Mouse (Mus musculus) midbrain, postnatal 0 days (tissue): Measurements from ENCODE around the gene Tpra1. TPM values are rescaled to one million over a fixed set of nuclear protein-coding genes. Genes with fewer than 3 reads are reported as not detected.

Experiments
- ATAC-seq: fragments of 200-750 bp; cut with Nextera tagmentation; 2 replicates; pipeline ENCODE4 v1.8.0; 2017; ENCODE audit warnings: moderate number of reproducible peaks, mild to moderate bottlenecking, moderate TSS enrichment, moderate library complexity; ENCODE audit not compliant: low FRiP score
- DNase-seq: peaks from one replicate; pipeline ENCODE4 v3.0.0-alpha.2; 2015; ENCODE audit warnings: low spot score
- H3K27ac ChIP-seq: fragments of 300-500 bp; sonication (generic); 2 replicates; pipeline ENCODE4 v1.5.1; 2014; ENCODE audit warnings: low read depth, mild to moderate bottlenecking, low read length, mixed read lengths
- H3K27me3 ChIP-seq: fragments of 300-500 bp; sonication (generic); 2 replicates; pipeline ENCODE4 v1.6.1; 2014; ENCODE audit warnings: low read length, control low read depth, mixed read lengths; ENCODE audit not compliant: insufficient read depth
- H3K36me3 ChIP-seq: fragments of 300-500 bp; sonication (generic); 2 replicates; pipeline ENCODE4 v1.6.1; 2014; ENCODE audit warnings: low read length, control low read depth, mixed read lengths; ENCODE audit not compliant: insufficient read depth
- H3K4me1 ChIP-seq: fragments of 300-500 bp; sonication (generic); 2 replicates; pipeline ENCODE4 v1.6.1; 2014; ENCODE audit warnings: mild to moderate bottlenecking, control low read depth, antibody characterized with exemption, low read length, mixed read lengths; ENCODE audit not compliant: insufficient read depth
- H3K4me2 ChIP-seq: fragments of 300-500 bp; sonication (generic); 2 replicates; pipeline ENCODE4 v1.6.1; 2014; ENCODE audit warnings: low read depth, mild to moderate bottlenecking, low read length, mixed read lengths; ENCODE audit not compliant: poor library complexity, severe bottlenecking
- H3K4me3 ChIP-seq: fragments of 300-500 bp; sonication (generic); 2 replicates; pipeline ENCODE4 v1.5.1; 2014; ENCODE audit warnings: low read depth, mild to moderate bottlenecking, low read length, moderate library complexity
- H3K9ac ChIP-seq: fragments of 300-500 bp; sonication (generic); replicated peaks from 2 replicates; pipeline ENCODE4 v1.6.1; 2014; ENCODE audit warnings: mild to moderate bottlenecking, low read length, moderate library complexity, mixed read lengths; ENCODE audit not compliant: poor library complexity, severe bottlenecking
- H3K9me3 ChIP-seq: fragments of 300-500 bp; sonication (generic); 2 replicates; pipeline ENCODE4 v1.6.1; 2016; ENCODE audit warnings: low read length, control low read depth
- CTCF ChIP-seq: IDR thresholded peaks from 2 replicates; pipeline ENCODE4 v1.5.1; 2016; ENCODE audit warnings: antibody characterized with exemption, mild to moderate bottlenecking
- WGBS: fragments of 180-500 bp; shearing (Covaris S2); extraction: QIAGEN DNeasy Blood & Tissue Kit; methylation state at CpG from one replicate; pipeline ENCODE4 v1.1.7; 2014; 5-methylcytosine and 5-hydroxymethylcytosine counted together
- polyA plus RNA-seq: library from polyadenylated mRNA; unstranded; fragments of >200 nt; fragmentation: Nextera tagmentation; extraction: Ambion mirVana; gene quantifications from 2 replicates; pipeline ENCODE4 v1.2.1, GENCODE M21; 2015
- total RNA-seq: library from RNA; depleted of rRNA; stranded (reverse); fragments of >200 nt; gene quantifications from 2 replicates; pipeline ENCODE4 v1.2.3, GENCODE M21; 2014; rRNA removed

The Tpra1 gene
- total RNA-seq (65.7 and 69.7 TPM in 2 replicates), polyA plus RNA-seq (52.7 and 67.5 TPM in 2 replicates)

DNA sequence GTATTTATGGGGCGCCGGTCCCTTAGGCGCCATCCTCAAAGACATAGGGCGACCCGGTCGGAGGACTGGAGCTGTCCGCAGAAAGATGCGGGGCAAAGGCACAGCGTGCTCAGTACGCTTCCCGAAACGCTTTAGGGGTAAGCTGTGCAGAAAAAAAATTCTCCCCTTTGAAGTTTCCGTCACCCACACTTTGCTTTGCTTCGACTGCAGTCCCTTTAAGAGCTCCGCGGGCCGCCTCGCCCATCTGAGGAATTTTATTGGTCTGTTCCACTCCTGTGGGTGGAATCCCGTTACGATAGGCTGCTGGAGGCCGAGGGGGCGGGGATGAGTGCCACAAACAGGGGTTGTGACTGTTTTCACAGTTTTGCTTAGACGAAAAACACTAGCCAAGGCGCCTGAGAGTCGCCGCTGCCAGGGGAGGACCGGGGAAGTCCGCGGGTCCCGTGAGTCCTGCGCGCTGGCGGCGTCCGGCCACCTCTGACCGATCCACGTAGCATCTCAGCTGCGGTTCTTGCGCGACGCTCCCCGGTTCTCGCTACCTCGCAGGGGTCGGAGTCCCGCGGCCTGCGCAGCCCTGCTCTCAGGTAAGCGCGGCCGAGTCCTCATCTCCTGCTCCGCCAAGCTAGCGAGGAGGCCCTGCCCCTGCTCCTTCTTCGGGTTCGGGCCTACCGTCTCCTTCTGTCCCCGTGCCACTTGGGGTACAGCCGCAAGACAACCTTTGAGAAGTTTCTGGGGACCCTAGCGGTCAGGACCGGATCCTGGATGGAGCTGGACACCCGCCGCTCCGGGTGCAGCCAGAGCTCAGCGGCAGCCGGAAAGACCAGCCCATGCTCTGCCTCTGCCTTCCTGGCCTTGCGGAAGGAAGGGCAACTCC, at the start of gene Tpra1:
TSS of gene Tpra1 (plus strand) at position 305 of the 874 bp plus-strand sequence.
- Histone ChIP-seq H3K9ac (peak within 1 kb of the TSS; percentile 86), H3K4me1 (peaks cover 15% of the 10 kb centered on the region), H3K4me2 (peak within 1 kb of the TSS; percentile 93), H3K36me3 (no peaks in the 10 kb centered on the region), H3K4me3 (peak within 1 kb of the TSS; percentile 79), H3K27ac (peak within 1 kb of the TSS; percentile 85), H3K9me3 (no peaks in the 10 kb centered on the region), H3K27me3 (no peaks in the 10 kb centered on the region)
- ATAC-seq (peak; percentile 89), DNase-seq (peak; percentile 98)
- TF ChIP-seq CTCF, result peak; percentile 39
- WGBS, result under 1% methylated on average over 66 of the region's 66 CpGs

DNA sequence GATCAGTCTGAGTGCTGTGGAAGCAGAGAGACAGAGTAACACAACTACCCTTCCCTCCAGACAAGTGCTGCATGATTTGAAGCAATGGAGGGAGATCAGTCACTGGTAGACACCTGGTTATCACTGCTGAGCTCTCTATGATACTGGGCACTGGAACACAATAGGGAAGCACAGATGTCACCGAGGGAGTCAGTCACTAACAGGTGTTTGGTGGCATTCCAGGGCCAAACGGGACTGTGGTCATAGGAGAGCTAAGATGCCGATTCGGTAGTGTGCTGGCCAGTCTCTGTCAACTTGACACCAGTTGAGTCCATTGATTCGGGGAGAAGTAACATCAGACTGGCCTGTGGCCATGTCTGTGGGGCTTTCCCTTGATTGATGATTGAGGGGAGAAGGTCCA, 47.5 kb upstream of the Tpra1 start:
- Histone ChIP-seq H3K9ac (no peak overlapping the region), H3K4me2 (no peak overlapping the region), H3K27ac (no peak overlapping the region), H3K4me3 (no peak overlapping the region), H3K27me3 (no peaks in the 10 kb centered on the region), H3K9me3 (no peaks in the 10 kb centered on the region), H3K4me1 (no peaks in the 10 kb centered on the region), H3K36me3 (peaks cover 30% of the 10 kb centered on the region)
- ATAC-seq, result no peak
- 80% methylated on average over 5 of the region's 5 CpGs for WGBS
- DNase-seq, result no peak
- TF ChIP-seq CTCF, result no peak

DNA sequence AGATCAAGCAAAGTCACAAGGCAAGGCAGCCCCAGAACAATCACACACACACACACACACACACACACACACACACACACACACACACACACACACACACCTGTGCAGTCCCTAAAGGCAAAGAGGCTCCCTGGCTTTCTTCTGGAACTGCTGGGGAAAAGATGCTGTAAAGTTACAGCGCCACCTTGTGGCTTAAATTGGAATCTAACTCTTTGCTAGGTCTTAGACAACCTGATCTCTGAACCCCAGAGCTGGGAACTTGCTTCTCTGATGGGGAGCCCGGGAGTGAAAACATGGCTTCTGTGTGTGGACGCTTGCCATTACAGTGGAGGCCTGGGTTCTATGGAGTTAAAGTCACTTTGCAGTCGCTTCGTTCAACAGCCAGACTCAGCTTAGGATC, 46.4 kb upstream of the Tpra1 start:
- no peak; the same call in 1 of the 2 replicates for ATAC-seq
- peak; percentile 88 for TF ChIP-seq CTCF
- 19% methylated on average over 5 of the region's 5 CpGs for WGBS

DNA sequence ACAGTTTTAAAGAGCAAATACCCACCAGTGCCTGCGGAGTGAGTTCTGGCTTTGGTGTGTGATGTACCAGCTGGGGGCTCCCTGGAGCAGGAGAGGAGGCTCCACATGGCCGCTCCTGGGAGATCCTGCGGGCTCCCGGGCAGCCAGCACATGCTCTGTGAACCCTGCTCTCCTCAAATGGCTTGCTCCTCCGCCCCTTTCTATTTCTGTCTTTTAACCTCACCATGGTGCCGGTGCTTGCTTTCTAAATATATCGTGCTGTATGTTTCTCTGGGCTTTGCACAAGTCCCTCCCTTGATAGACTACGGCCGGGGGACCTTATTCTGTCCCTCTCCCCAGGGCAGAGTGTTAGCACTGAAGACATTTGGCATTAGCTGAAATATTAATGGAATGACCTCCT, 44.8 kb upstream of the Tpra1 start:
- H3K4me1 ChIP-seq, result no peaks in the 10 kb centered on the region
- no peaks in the 10 kb centered on the region for H3K27me3 ChIP-seq
- peak; percentile 37 for TF ChIP-seq CTCF
- no peak for ATAC-seq
- no peaks in the 10 kb centered on the region for H3K9me3 ChIP-seq
- peaks cover 44% of the 10 kb centered on the region for H3K36me3 ChIP-seq
- no peak overlapping the region for H3K27ac ChIP-seq
- no peak overlapping the region for H3K9ac ChIP-seq
- H3K4me3 ChIP-seq, result no peak overlapping the region
- DNase-seq, result no peak
- 38% methylated on average over 9 of the region's 9 CpGs for WGBS
- no peak overlapping the region for H3K4me2 ChIP-seq

More for the DNA sequence above, 46.4 kb upstream of the Tpra1 start:
- Histone ChIP-seq H3K27me3 (no peaks in the 10 kb centered on the region), H3K4me3 (no peak overlapping the region), H3K9me3 (no peaks in the 10 kb centered on the region), H3K4me2 (no peak overlapping the region), H3K27ac (no peak overlapping the region), H3K4me1 (no peaks in the 10 kb centered on the region), H3K9ac (no peak overlapping the region), H3K36me3 (peaks cover 40% of the 10 kb centered on the region)
- DNase-seq, result peak; percentile 86

DNA sequence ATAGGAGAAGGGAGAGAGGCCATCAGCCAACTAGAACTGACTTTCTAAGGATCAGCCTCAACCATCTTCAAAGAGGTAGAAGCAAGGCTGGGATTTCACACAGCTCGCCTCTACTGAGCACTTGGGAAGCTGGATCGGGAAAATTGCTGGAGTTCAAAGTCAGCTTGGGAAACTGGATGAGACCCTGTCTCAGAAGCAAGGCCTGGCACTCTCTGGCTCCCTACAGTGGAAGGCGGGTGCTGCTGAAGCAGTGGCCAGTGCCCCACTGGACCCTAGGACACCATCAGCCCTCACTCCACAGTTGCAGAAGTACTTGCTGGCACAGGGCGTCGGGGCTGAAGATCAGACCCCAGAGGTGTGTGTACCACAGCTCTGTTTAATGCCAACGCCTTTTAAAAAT, 44.2 kb upstream of the Tpra1 start:
- no peak overlapping the region for H3K27ac ChIP-seq

DNA sequence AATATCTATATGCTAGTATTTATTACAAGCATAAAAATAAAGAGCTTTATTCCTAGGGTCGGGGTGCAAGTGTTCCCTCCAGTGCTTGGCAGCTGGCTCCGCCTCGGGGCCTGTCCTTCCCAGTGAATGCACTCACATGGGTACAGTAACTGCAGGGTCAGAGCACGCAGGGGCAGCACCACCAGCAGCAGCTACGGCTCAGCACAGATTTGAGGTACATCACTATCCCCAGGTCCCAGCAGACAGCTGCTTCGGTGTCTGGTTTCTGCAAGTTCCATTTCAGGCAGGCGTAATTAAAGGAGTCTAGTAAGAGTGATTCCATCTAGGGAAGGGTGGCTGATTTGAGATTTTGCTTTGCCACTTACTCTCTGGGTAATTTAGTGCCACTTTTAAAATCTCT, 43.7 kb upstream of the Tpra1 start:
- Histone ChIP-seq H3K27ac (no peak overlapping the region), H3K36me3 (peaks cover 49% of the 10 kb centered on the region), H3K9me3 (no peaks in the 10 kb centered on the region), H3K4me2 (no peak overlapping the region), H3K9ac (no peak overlapping the region), H3K4me3 (no peak overlapping the region), H3K27me3 (no peaks in the 10 kb centered on the region), H3K4me1 (no peaks in the 10 kb centered on the region)
- no peak for TF ChIP-seq CTCF
- peak; percentile 35 for DNase-seq
- ATAC-seq, result no peak
- 76% methylated on average over 7 of the region's 7 CpGs for WGBS

More for the DNA sequence above, 44.2 kb upstream of the Tpra1 start:
- WGBS, result 86% methylated on average over 6 of the region's 6 CpGs
- Histone ChIP-seq H3K4me1 (no peaks in the 10 kb centered on the region), H3K9me3 (no peaks in the 10 kb centered on the region), H3K36me3 (peaks cover 46% of the 10 kb centered on the region), H3K27me3 (no peaks in the 10 kb centered on the region), H3K4me2 (no peak overlapping the region), H3K4me3 (no peak overlapping the region), H3K9ac (no peak overlapping the region)
- TF ChIP-seq CTCF, result no peak
- DNase-seq (no peak), ATAC-seq (no peak)
